Mouse (Mus musculus): ENCODE results near the gene Hcst. TPM values are rescaled to one million over a fixed set of nuclear protein-coding genes. Genes with fewer than 3 reads are reported as not detected.

Gene Hcst
- total and polyA plus RNA-seq, 3 experiments = 11.8 to 11.9 (median 11.8) TPM

GRCm38 (mm10) chr7:30413596-30413995 is 6.1 kb downstream of the Hcst start, which contains the start of gene Tyrobp:
TSS of gene Tyrobp (plus strand) at chr7:30413760.
- no peak within 1 kb of the TSS for H3K4me3 ChIP-seq (replicated peaks in 1 of 3; ENCODE audit: low read depth in 2 of 3, low read length in 2 of 3, poor library complexity in 1 of 3)
- no peak within 1 kb of the TSS for H3K4me2 ChIP-seq (ENCODE audit: insufficient read depth, low read depth, poor library complexity, severe bottlenecking)
- no peaks in the 10 kb centered on the region for H3K27me3 ChIP-seq (replicated peaks)
- peaks cover 17 to 79% of the 10 kb centered on the region in 2 experiments for H3K4me1 ChIP-seq (ENCODE audit: control insufficient read depth in 1 of 2, insufficient read depth in 2 of 2)
- dilution Hi-C loops (cut with MboI; ENCODE audit: extremely low pct_ligation_motif_present, extremely low pct_unique_long_range_greater_than_20kb, low sequenced_read_pairs) = no loop called here
- H3K79me2 ChIP-seq (replicated peaks; ENCODE audit: control insufficient read depth, extremely low read depth, insufficient read depth, poor library complexity, severe bottlenecking) = no peaks in the 10 kb centered on the region
- no peak within 1 kb of the TSS for H3K27ac ChIP-seq (ENCODE audit: insufficient read depth, low read depth)
- no peak within 1 kb of the TSS for H3K9ac ChIP-seq (ENCODE audit: insufficient read depth, low read depth)
- in situ Hi-C loops (cut with MboI; ENCODE audit: low pct_ligation_motif_present, low pct_unique_long_range_greater_than_20kb, low sequenced_read_pairs) = no loop called here
- H3K36me3 ChIP-seq (replicated peaks in 1 of 2; ENCODE audit: control insufficient read depth in 1 of 2, insufficient read depth in 1 of 2, low read length in 1 of 2) = peaks cover 0 to 3% of the 10 kb centered on the region in 2 experiments
- no peak for TF ChIP-seq MYC (IDR thresholded peaks at IDR 0.05; ENCODE audit: low read depth, low read length)
- no peak for TF ChIP-seq BHLHE40 (IDR thresholded peaks at IDR 0.05; ENCODE audit: low read depth, low read length)
- no peak for TF ChIP-seq NRF1 (IDR thresholded peaks at IDR 0.05; ENCODE audit: low read depth, low read length)
- no peak for TF ChIP-seq CTCF (conservative IDR thresholded peaks at IDR 0.05 in 1 of 2, IDR thresholded peaks at IDR 0.05 in 1 of 2; ENCODE audit: low read depth in 2 of 2, low read length in 2 of 2)
- TF ChIP-seq USF1 (IDR thresholded peaks at IDR 0.05; ENCODE audit: low read depth, low read length) = no peak
- no peak for TF ChIP-seq TCF12 (IDR thresholded peaks at IDR 0.05; ENCODE audit: low read depth, low read length)
- no peak for TF ChIP-seq ZC3H11A (IDR thresholded peaks at IDR 0.05; ENCODE audit: low read depth, low read length)
- no peak for TF ChIP-seq TBP (conservative IDR thresholded peaks at IDR 0.05; ENCODE audit: low read depth, low read length)
- no peak for TF ChIP-seq HCFC1 (IDR thresholded peaks at IDR 0.05; ENCODE audit: low read depth, low read length)
- no peak for DNase-seq (ENCODE audit: extremely low read depth)
- H3K9me3 ChIP-seq (replicated peaks; ENCODE audit: low read length) = peaks cover 6% of the 10 kb centered on the region

GRCm38 (mm10) chr7:30412735-30413147 is 6.9 kb downstream of the Hcst start:
- no peak overlapping the region for H3K4me2 ChIP-seq (ENCODE audit: insufficient read depth, low read depth, poor library complexity, severe bottlenecking)
- H3K9ac ChIP-seq (ENCODE audit: insufficient read depth, low read depth) = no peak overlapping the region
- peaks cover 2% of the 10 kb centered on the region for H3K9me3 ChIP-seq (replicated peaks; ENCODE audit: low read length)
- DNase-seq (ENCODE audit: extremely low read depth) = peak; percentile 70
- H3K79me2 ChIP-seq (replicated peaks; ENCODE audit: control insufficient read depth, extremely low read depth, insufficient read depth, poor library complexity, severe bottlenecking) = no peaks in the 10 kb centered on the region
- no peak overlapping the region for H3K27ac ChIP-seq (ENCODE audit: insufficient read depth, low read depth)
- H3K4me3 ChIP-seq (replicated peaks in 1 of 3; ENCODE audit: low read depth in 2 of 3, low read length in 2 of 3, poor library complexity in 1 of 3) = no peak overlapping the region
- in situ Hi-C loops (cut with MboI; ENCODE audit: low pct_ligation_motif_present, low pct_unique_long_range_greater_than_20kb, low sequenced_read_pairs) (no loop called here), dilution Hi-C loops (cut with MboI; ENCODE audit: extremely low pct_ligation_motif_present, extremely low pct_unique_long_range_greater_than_20kb, low sequenced_read_pairs) (no loop called here)
- peaks cover 0 to 1% of the 10 kb centered on the region in 2 experiments for H3K36me3 ChIP-seq (replicated peaks in 1 of 2; ENCODE audit: control insufficient read depth in 1 of 2, insufficient read depth in 1 of 2, low read length in 1 of 2)
- H3K27me3 ChIP-seq (replicated peaks) = no peaks in the 10 kb centered on the region
- peaks cover 17 to 72% of the 10 kb centered on the region in 2 experiments for H3K4me1 ChIP-seq (ENCODE audit: control insufficient read depth in 1 of 2, insufficient read depth in 2 of 2)
- TF ChIP-seq SMC3 (IDR thresholded peaks at IDR 0.05; ENCODE audit: low read depth, low read length) = no peak
- no peak for TF ChIP-seq PAX5 (IDR thresholded peaks at IDR 0.05; ENCODE audit: low read length)
- TF ChIP-seq ETS1 (conservative IDR thresholded peaks at IDR 0.05; ENCODE audit: low read depth, low read length) = no peak; the same call in 1 of the 2 replicates
- peak; percentile 58; the same call in 1 of the 2 replicates for TF ChIP-seq TCF12 (IDR thresholded peaks at IDR 0.05; ENCODE audit: low read depth, low read length)
- no peak for TF ChIP-seq UBTF (IDR thresholded peaks at IDR 0.05; ENCODE audit: low read depth, low read length)
- TF ChIP-seq CHD1 (IDR thresholded peaks at IDR 0.05; ENCODE audit: low read depth, low read length) = no peak
- TF ChIP-seq SIN3A (IDR thresholded peaks at IDR 0.05; ENCODE audit: low read length) = no peak
- no peak for TF ChIP-seq KAT2A (IDR thresholded peaks at IDR 0.05; ENCODE audit: insufficient replicate concordance, low read length)
- TF ChIP-seq HCFC1 (IDR thresholded peaks at IDR 0.05; ENCODE audit: low read depth, low read length) = no peak
- TF ChIP-seq IRF4 (IDR thresholded peaks at IDR 0.05; ENCODE audit: low read depth, low read length) = no peak
- no peak for TF ChIP-seq EP300 (IDR thresholded peaks at IDR 0.05; ENCODE audit: low read length)
- TF ChIP-seq BHLHE40 (IDR thresholded peaks at IDR 0.05; ENCODE audit: low read depth, low read length) = no peak
- peak; percentile 47; the same call in 1 of the 2 replicates for TF ChIP-seq USF1 (IDR thresholded peaks at IDR 0.05; ENCODE audit: low read depth, low read length)
- TF ChIP-seq RAD21 (IDR thresholded peaks at IDR 0.05; ENCODE audit: low read depth, low read length) = no peak
- TF ChIP-seq E2F4 (IDR thresholded peaks at IDR 0.05; ENCODE audit: insufficient replicate concordance, low read depth, low read length) = no peak
- TF ChIP-seq MXI1 (IDR thresholded peaks at IDR 0.05; ENCODE audit: low read depth, low read length) = peak; percentile 42; the same call in 1 of the 2 replicates
- peak; percentile 74; the same call in 1 of the 2 replicates for TF ChIP-seq MYC (IDR thresholded peaks at IDR 0.05; ENCODE audit: low read depth, low read length)
- peak; percentile 67 for TF ChIP-seq ZNF384 (IDR thresholded peaks at IDR 0.05; ENCODE audit: low read depth, low read length)
- TF ChIP-seq ZKSCAN1 (IDR thresholded peaks at IDR 0.05; ENCODE audit: borderline replicate concordance, low read depth, low read length) = no peak
- no peak for TF ChIP-seq GABPA (IDR thresholded peaks at IDR 0.05; ENCODE audit: insufficient replicate concordance, low read depth, low read length)
- no peak for TF ChIP-seq JUN (IDR thresholded peaks at IDR 0.05; ENCODE audit: insufficient read depth, low read depth, low read length)
- no peak for TF ChIP-seq CTCF (conservative IDR thresholded peaks at IDR 0.05 in 1 of 2, IDR thresholded peaks at IDR 0.05 in 1 of 2; ENCODE audit: low read depth in 2 of 2, low read length in 2 of 2)
- TF ChIP-seq ZMIZ1 (IDR thresholded peaks at IDR 0.05; ENCODE audit: low read depth, low read length) = no peak
- peak; percentile 89 for TF ChIP-seq MAX (IDR thresholded peaks at IDR 0.05; ENCODE audit: low read length)
- no peak for TF ChIP-seq JUND (conservative IDR thresholded peaks at IDR 0.05; ENCODE audit: low read depth, low read length)
- TF ChIP-seq NRF1 (IDR thresholded peaks at IDR 0.05; ENCODE audit: low read depth, low read length) = no peak
- no peak for TF ChIP-seq RCOR1 (conservative IDR thresholded peaks at IDR 0.05; ENCODE audit: low read depth, low read length)
- TF ChIP-seq MEF2A (IDR thresholded peaks at IDR 0.05; ENCODE audit: borderline replicate concordance, low read depth, low read length) = no peak
- no peak for TF ChIP-seq ZC3H11A (IDR thresholded peaks at IDR 0.05; ENCODE audit: low read depth, low read length)
- TF ChIP-seq POLR2AphosphoS2 (IDR thresholded peaks at IDR 0.05; ENCODE audit: low read depth, low read length) = no peak
